Mouse (Mus musculus) mature B cell (primary cell): ENCODE results near the gene Gars.

Experiments
- in situ Hi-C: fragments of 300-500 bp; cut with MboI; formaldehyde crosslinking; loops from 2 replicates; pipeline ENCODE4 v1.14.3; 2019

Gene Gars

GRCm38 (mm10) chr6:55093431-55094146 lies 55.8 kb downstream of the Gars start:
- in situ Hi-C loops, result no loop called here

GRCm38 (mm10) chr6:55098030-55098429 lies 60.2 kb downstream of the Gars start:
- in situ Hi-C loops, result no loop called here

- in situ Hi-C loops, result no loop called here
These were observed 60.8 kb downstream of the Gars start for GRCm38 (mm10) chr6:55098603-55099002.

GRCm38 (mm10) chr6:55108358-55108757 lies 70.6 kb downstream of the Gars start:
- in situ Hi-C loops, result no loop called here

DNA sequence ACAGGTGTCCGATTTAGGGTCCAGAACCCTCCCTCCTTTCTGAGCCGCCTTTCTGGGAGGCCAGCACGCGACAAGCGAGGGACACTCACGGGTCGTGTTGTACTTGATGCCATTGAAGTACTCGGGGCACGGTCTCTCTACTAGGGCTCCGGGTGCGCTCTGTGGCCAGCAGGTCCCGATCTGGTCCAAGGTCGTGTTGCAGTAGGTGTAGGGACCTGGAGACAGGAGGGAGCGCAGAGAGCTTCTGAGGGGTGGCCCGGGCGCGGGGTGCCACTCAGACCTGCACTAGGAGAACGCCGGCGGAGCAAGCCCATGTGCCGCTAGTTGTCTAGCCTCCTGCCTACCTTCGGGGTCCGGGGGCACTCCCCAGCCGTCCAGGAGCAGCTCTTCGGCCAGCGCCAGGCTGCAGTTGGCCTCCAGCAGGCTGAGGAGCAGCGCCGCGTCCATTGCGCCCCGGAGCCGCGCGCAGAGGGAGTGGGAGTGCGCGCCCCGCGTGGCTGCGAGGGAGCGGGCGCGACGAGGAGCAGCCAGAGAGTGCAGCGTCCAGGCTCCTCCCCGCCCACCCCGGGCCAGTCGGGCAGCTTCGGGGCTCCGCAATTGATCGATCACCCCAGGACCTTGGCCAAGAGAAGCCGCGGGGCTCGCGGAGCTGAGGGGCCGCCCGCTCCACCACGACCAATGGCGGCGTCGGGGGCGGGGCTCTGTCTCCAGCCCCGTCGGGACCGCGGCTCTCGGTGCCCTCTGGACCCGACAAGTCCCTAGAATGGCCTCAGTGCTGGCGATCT lies 79.7 kb downstream of the Gars start:
- in situ Hi-C loops, result no loop called here

DNA sequence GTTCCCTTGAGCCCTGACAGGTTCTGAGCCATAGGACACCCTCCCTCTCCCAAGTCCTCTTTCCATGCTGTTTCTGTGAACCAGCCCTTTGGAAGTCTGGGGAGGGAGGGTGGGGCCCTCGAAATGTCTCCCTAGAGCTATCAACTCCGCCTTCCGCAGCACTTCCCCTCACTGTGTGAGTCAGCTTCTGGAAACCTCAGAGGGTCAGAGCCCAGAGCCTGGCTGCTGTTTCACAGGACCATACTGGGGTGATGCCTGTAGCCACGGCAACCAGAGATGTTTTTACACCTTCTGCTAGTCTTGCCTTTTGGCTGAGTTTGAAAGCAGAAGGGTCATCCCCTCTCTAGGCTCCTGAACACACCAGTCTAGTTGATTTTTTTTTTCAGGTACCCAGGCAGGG lies 85.2 kb downstream of the Gars start:
- in situ Hi-C loops, result no loop called here

DNA sequence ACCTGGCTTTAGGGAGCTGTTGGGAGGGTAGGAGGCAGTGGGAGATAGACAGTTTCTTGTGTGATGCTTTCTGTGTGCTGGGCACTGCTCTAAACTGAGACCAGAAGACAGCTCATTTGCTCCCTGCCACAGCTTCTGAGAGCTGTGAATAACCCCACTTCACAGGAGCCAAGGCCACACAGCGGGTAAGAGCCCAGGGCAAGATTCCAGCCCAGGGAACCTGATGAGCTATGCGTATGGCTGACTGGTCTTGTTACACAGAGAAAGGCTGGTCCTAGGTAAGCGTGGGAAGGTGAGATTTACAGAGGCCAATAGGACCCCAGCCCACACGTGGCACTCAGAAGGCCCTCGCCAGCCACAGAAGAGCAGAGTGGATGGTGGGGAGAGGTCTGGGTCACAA lies 88.8 kb downstream of the Gars start:
- in situ Hi-C loops, result no loop called here

DNA sequence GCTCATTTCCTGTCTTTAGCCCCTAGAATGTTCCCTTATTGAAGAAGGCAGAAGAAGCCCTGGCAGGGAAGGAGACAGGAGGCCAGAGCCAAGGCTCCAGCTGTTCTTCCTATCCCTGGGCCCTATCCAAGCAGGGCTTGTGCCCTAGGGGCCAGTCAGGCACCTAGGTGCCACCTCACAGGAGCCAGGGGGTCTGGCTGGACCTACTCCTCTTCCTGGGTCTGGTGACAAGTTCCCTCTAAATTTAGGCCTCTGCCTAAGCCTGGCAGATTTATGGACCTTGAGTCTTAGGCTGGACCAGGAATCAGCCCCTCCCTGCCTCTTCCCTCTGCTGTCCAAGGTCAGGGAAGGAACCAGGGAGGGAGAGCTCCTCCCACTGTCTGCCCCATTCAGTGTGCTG lies 90.6 kb downstream of the Gars start:
- in situ Hi-C loops, result no loop called here
